Mouse (Mus musculus): Measurements from ENCODE around the gene Crls1. TPM values are rescaled to one million over a fixed set of nuclear protein-coding genes. Genes with fewer than 3 reads are reported as not detected.

The Crls1 gene
- polyA plus RNA-seq, 1 experiment from 2014 or later, result 2.4 TPM

DNA sequence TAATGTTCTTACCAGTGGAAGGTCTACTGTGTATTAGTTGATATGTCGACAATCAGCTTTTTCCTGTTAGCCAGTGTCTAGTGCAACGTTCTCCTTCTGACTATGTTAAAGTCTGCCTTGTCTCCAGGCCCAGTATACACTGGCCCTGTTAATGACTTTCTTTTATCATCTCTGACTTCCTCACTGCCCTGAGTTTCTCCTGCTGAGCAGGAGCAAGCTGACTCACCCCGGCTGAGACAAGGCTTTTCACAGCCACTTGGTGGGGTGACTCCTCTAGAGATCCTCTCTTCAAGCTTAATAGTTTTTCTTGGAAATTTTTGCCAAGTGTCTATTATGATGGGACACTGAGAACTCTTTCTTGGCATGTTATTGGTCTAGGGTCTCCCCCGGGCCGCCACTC lies 9.9 kb downstream of the Crls1 start:
- no peak overlapping the region for H3K4me3 ChIP-seq (ENCODE audit: low read depth, low read length)
- H3K36me3 ChIP-seq (ENCODE audit: control insufficient read depth, insufficient read depth), result no peaks in the 10 kb centered on the region
- no peaks in the 10 kb centered on the region for H3K27me3 ChIP-seq (ENCODE audit: control insufficient read depth, insufficient read depth, low read depth, low read length)
- H3K4me1 ChIP-seq (ENCODE audit: control insufficient read depth, low read depth, low read length), result no peaks in the 10 kb centered on the region
- H3K4me2 ChIP-seq (ENCODE audit: low read depth, low read length), result no peak overlapping the region
- no peak overlapping the region for H3K27ac ChIP-seq (ENCODE audit: low read length)
- no peaks in the 10 kb centered on the region for H3K9me3 ChIP-seq (replicated peaks; ENCODE audit: control insufficient read depth, low read length)
- no peak overlapping the region for H3K9ac ChIP-seq (ENCODE audit: low read depth, low read length)
- WGBS (ENCODE audit: insufficient replicate concordance), result 55% methylated on average over 5 of the region's 5 CpGs
- no peak for ATAC-seq (ENCODE audit: low read depth)

DNA sequence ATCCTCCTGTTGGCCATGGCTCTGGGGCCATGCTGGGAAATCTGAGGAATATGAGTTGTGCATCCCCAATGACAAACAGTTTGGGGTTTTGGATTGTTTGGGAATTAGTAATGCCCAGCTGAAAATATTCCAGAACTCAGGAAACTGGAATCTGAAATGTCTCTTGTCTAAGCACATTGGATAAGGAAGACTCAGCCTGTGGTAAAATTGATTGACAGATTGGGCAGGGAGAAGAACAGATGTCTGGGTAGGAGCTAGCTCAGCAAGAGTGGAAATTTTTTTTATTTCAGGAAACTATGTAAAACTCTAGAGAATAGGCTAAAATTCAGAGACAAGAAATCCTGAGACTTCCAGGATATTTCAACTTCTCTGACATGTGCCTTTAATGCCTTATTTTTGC lies 14.0 kb downstream of the Crls1 start:
- H3K4me2 ChIP-seq (ENCODE audit: low read depth, low read length), result no peak overlapping the region
- H3K9me3 ChIP-seq (replicated peaks; ENCODE audit: control insufficient read depth, low read length), result no peaks in the 10 kb centered on the region
- no peak overlapping the region for H3K4me3 ChIP-seq (ENCODE audit: low read depth, low read length)
- H3K9ac ChIP-seq (ENCODE audit: low read depth, low read length), result no peak overlapping the region
- no peaks in the 10 kb centered on the region for H3K4me1 ChIP-seq (ENCODE audit: control insufficient read depth, low read depth, low read length)
- ATAC-seq (ENCODE audit: low read depth), result no peak
- H3K27ac ChIP-seq (ENCODE audit: low read length), result no peak overlapping the region
- H3K27me3 ChIP-seq (ENCODE audit: control insufficient read depth, insufficient read depth, low read depth, low read length), result no peaks in the 10 kb centered on the region
- 0 out of 2 replicates have a peak, but pooled peaks cover 5% of the 10 kb centered on the region for H3K36me3 ChIP-seq (ENCODE audit: control insufficient read depth, insufficient read depth)

DNA sequence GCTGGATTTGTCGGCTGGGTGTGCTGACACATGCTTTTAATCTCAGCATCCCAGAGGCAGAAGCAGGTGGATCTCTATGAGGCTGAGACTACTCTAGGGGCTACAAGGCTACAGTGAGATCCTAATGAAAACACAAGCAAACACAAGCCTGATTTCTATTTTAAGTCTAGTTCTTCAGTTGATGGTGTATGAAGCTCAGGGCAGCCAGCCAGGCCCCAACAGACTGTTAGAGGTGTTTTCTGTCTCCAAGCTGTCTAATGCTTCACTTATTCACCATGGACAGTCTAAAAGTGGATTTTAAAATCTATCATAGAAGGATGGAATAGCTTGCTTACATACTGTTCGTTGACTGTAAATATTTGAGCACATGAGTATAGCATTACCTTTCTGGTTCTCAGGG lies 15.0 kb downstream of the Crls1 start:
- Histone ChIP-seq H3K4me2 (ENCODE audit: low read depth, low read length) (no peak overlapping the region), H3K9me3 (replicated peaks; ENCODE audit: control insufficient read depth, low read length) (no peaks in the 10 kb centered on the region)
- ATAC-seq (ENCODE audit: low read depth), result no peak

DNA sequence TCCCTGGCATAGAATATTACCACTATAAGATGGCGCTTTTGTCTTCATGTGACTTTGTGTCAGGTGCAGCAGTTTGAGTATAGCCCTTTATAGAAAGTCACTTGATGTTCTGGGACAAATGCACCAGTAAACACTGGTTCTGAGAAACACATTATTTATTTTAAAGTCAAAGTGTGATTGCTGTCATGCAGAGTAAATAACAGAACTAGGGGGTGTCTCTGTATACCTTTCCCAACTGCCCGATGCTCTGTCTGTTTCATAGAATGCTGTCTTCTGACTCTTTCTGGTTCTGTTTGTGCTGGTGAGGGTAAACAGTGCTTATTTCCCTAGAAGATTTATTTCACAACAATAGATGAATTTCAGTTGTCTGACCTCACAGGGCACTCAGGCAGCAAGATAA lies 16.9 kb downstream of the Crls1 start:
- Histone ChIP-seq H3K9ac (ENCODE audit: low read depth, low read length) (no peak overlapping the region), H3K9me3 (replicated peaks; ENCODE audit: control insufficient read depth, low read length) (no peaks in the 10 kb centered on the region), H3K4me2 (ENCODE audit: low read depth, low read length) (no peak overlapping the region), H3K27me3 (ENCODE audit: control insufficient read depth, insufficient read depth, low read depth, low read length) (no peaks in the 10 kb centered on the region), H3K4me1 (ENCODE audit: control insufficient read depth, low read depth, low read length) (no peaks in the 10 kb centered on the region), H3K36me3 (ENCODE audit: control insufficient read depth, insufficient read depth) (0 out of 2 replicates have a peak, but pooled peaks cover 5% of the 10 kb centered on the region), H3K4me3 (ENCODE audit: low read depth, low read length) (no peak overlapping the region), H3K27ac (ENCODE audit: low read length) (no peak overlapping the region)
- ATAC-seq (ENCODE audit: low read depth), result no peak
- 74% methylated on average over 2 of the region's 2 CpGs for WGBS (ENCODE audit: insufficient replicate concordance)

More for the DNA sequence above, 15.0 kb downstream of the Crls1 start:
- Histone ChIP-seq H3K4me1 (ENCODE audit: control insufficient read depth, low read depth, low read length) (no peaks in the 10 kb centered on the region), H3K27me3 (ENCODE audit: control insufficient read depth, insufficient read depth, low read depth, low read length) (no peaks in the 10 kb centered on the region), H3K36me3 (ENCODE audit: control insufficient read depth, insufficient read depth) (0 out of 2 replicates have a peak, but pooled peaks cover 5% of the 10 kb centered on the region), H3K4me3 (ENCODE audit: low read depth, low read length) (no peak overlapping the region), H3K27ac (ENCODE audit: low read length) (no peak overlapping the region), H3K9ac (ENCODE audit: low read depth, low read length) (no peak overlapping the region)
- WGBS (ENCODE audit: insufficient replicate concordance), result 78% methylated on average over 2 of the region's 2 CpGs

DNA sequence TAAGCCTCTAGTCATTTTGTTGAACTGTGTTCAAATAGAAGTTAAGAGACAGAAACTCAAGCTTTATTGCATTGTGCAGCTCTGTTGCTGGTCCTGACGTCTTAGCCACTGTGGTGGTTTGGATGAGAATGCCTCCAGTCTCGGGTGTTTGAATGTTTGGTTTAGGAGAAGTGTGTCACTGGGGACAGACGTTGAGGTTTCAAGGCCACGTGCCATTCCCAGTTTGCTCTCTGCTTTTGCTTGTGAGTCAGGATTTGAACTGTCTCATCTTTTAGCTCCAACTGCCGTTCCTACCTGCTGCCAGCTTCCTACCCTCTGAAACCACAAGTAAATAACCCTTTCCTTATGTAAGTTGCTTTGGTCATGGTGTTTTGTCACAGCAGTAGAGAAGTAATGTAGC lies 21.1 kb downstream of the Crls1 start:
- 48% methylated on average over 5 of the region's 5 CpGs for WGBS (ENCODE audit: insufficient replicate concordance)
- Histone ChIP-seq H3K9ac (ENCODE audit: low read depth, low read length) (no peak overlapping the region), H3K9me3 (replicated peaks; ENCODE audit: control insufficient read depth, low read length) (no peaks in the 10 kb centered on the region), H3K4me1 (ENCODE audit: control insufficient read depth, low read depth, low read length) (no peaks in the 10 kb centered on the region), H3K27me3 (ENCODE audit: control insufficient read depth, insufficient read depth, low read depth, low read length) (no peaks in the 10 kb centered on the region), H3K4me2 (ENCODE audit: low read depth, low read length) (no peak overlapping the region), H3K36me3 (ENCODE audit: control insufficient read depth, insufficient read depth) (0 out of 2 replicates have a peak, but pooled peaks cover 5% of the 10 kb centered on the region), H3K27ac (ENCODE audit: low read length) (no peak overlapping the region), H3K4me3 (ENCODE audit: low read depth, low read length) (no peak overlapping the region)
- ATAC-seq (ENCODE audit: low read depth), result no peak

DNA sequence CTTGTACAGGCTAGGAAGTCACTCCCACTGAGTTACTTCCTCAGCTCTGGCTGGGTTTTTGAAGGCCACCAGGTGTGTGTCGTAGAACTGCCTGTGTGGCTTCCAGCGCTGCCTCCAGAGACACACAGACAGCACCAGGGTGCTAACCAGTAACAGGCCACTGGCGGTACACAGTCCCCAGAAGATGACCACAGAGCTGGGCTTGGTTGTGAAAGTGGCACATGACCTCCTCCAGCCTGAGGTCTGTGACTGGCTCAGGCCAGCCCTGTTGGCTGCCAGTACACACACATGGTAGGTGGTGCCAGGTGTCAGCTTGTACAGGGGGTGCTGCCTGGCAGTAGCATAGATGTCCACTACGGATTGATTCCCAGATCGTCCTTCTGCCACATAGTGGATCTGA lies 23.2 kb downstream of the Crls1 start:
- H3K27me3 ChIP-seq (ENCODE audit: control insufficient read depth, insufficient read depth, low read depth, low read length), result no peaks in the 10 kb centered on the region
- no peak overlapping the region for H3K9ac ChIP-seq (ENCODE audit: low read depth, low read length)
- H3K9me3 ChIP-seq (replicated peaks; ENCODE audit: control insufficient read depth, low read length), result no peaks in the 10 kb centered on the region
- WGBS (ENCODE audit: insufficient replicate concordance), result 78% methylated on average over 5 of the region's 5 CpGs
- no peak overlapping the region for H3K27ac ChIP-seq (ENCODE audit: low read length)
- no peaks in the 10 kb centered on the region for H3K4me1 ChIP-seq (ENCODE audit: control insufficient read depth, low read depth, low read length)
- ATAC-seq (ENCODE audit: low read depth), result no peak
- H3K36me3 ChIP-seq (ENCODE audit: control insufficient read depth, insufficient read depth), result no peaks in the 10 kb centered on the region
- no peak overlapping the region for H3K4me2 ChIP-seq (ENCODE audit: low read depth, low read length)
- H3K4me3 ChIP-seq (ENCODE audit: low read depth, low read length), result no peak overlapping the region

DNA sequence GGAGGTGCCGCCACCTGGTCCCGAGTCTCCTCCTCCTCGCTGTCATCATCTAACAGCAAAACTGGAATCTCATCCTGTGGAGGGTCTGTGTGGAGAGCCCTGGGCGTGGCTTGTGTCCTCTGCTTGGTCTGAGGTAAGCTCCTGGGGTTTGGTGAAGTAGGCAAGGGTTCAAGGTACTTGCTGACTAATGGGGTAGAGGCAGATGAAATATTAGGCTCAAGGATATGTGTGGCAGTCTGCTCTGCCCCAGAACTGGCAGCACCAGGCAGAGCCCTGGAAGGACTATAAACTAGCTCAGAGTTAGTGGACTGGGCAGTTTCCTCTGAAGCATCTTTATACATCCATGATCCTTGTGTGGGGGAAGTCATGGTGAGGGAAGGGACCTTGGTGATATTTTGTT lies 23.8 kb downstream of the Crls1 start:
- Histone ChIP-seq H3K4me2 (ENCODE audit: low read depth, low read length) (no peak overlapping the region), H3K9me3 (replicated peaks; ENCODE audit: control insufficient read depth, low read length) (no peaks in the 10 kb centered on the region), H3K4me3 (ENCODE audit: low read depth, low read length) (no peak overlapping the region), H3K27me3 (ENCODE audit: control insufficient read depth, insufficient read depth, low read depth, low read length) (no peaks in the 10 kb centered on the region), H3K4me1 (ENCODE audit: control insufficient read depth, low read depth, low read length) (no peaks in the 10 kb centered on the region), H3K27ac (ENCODE audit: low read length) (no peak overlapping the region), H3K9ac (ENCODE audit: low read depth, low read length) (no peak overlapping the region), H3K36me3 (ENCODE audit: control insufficient read depth, insufficient read depth) (no peaks in the 10 kb centered on the region)
- ATAC-seq (ENCODE audit: low read depth), result no peak
- WGBS (ENCODE audit: insufficient replicate concordance), result 65% methylated on average over 4 of the region's 4 CpGs

DNA sequence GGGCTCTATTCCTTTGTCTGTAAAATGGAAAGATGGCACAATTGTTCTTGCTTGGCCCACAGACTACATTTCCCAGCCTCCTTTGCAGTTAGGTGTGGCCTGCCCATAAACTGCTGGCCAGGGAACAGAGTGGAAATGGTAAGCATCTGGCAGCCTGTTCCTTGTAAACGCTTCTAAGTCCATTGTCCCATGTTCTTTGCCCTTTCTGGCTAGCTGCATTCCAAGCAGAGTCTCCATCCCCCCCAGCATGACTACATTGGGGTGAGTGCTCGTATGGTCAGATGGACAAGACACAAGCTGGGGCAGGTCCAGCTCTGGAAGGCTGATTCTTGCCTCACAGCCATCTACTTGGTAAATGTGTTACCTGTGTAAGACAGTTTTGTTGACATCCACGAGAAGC lies 25.2 kb downstream of the Crls1 start:
- no peaks in the 10 kb centered on the region for H3K9me3 ChIP-seq (replicated peaks; ENCODE audit: control insufficient read depth, low read length)
- H3K4me2 ChIP-seq (ENCODE audit: low read depth, low read length), result no peak overlapping the region
- WGBS (ENCODE audit: insufficient replicate concordance), result 54% methylated on average over 3 of the region's 3 CpGs
- H3K36me3 ChIP-seq (ENCODE audit: control insufficient read depth, insufficient read depth), result no peaks in the 10 kb centered on the region
- H3K27me3 ChIP-seq (ENCODE audit: control insufficient read depth, insufficient read depth, low read depth, low read length), result no peaks in the 10 kb centered on the region
- no peak overlapping the region for H3K9ac ChIP-seq (ENCODE audit: low read depth, low read length)
- H3K27ac ChIP-seq (ENCODE audit: low read length), result no peak overlapping the region
- H3K4me3 ChIP-seq (ENCODE audit: low read depth, low read length), result no peak overlapping the region
- no peaks in the 10 kb centered on the region for H3K4me1 ChIP-seq (ENCODE audit: control insufficient read depth, low read depth, low read length)
- ATAC-seq (ENCODE audit: low read depth), result no peak

DNA sequence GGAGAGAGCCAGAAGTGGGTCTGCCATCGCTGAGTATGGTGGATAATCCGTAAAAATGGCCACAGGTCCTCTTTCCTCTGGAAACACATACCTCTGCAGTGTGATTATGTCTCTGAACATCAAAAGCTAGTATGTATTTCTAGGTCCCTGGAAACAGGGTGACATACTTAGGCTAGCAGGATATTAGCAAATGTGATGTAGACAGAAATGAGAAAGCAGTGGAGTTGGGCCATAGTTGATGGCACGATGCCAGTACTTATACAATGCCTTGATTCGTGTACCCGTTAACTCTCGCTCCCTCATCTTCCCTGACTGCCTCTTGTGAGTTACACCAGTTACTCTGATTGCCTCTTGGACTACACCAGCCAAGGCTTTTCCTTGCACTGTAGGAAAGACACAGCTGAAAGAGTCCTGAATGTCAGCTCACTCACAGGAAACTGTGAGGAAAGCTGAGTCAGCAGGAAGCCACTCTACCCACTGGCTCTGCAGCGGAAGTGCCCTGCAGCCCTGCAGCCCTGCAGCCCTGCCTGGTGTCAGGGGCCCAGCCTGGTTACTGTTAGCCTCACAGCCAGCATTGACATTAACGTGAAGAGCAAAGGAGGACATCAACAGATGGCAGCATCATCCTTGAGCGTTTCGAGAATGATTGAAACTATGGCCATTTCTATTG lies 27.3 kb downstream of the Crls1 start:
- peaks cover 14% of the 10 kb centered on the region for H3K27me3 ChIP-seq (ENCODE audit: control insufficient read depth, insufficient read depth, low read depth, low read length)
- H3K36me3 ChIP-seq (ENCODE audit: control insufficient read depth, insufficient read depth), result no peaks in the 10 kb centered on the region
- H3K9ac ChIP-seq (ENCODE audit: low read depth, low read length), result no peak overlapping the region
- H3K27ac ChIP-seq (ENCODE audit: low read length), result no peak overlapping the region
- H3K4me3 ChIP-seq (ENCODE audit: low read depth, low read length), result no peak overlapping the region
- H3K9me3 ChIP-seq (replicated peaks; ENCODE audit: control insufficient read depth, low read length), result no peaks in the 10 kb centered on the region
- 51% methylated on average over 10 of the region's 10 CpGs for WGBS (ENCODE audit: insufficient replicate concordance)
- H3K4me1 ChIP-seq (ENCODE audit: control insufficient read depth, low read depth, low read length), result no peaks in the 10 kb centered on the region
- no peak for ATAC-seq (ENCODE audit: low read depth)
- H3K4me2 ChIP-seq (ENCODE audit: low read depth, low read length), result no peak overlapping the region

Measured in liver, embryonic 16.5 days (tissue).